Mouse (Mus musculus): ENCODE measurements around the gene Hfe. TPM values are rescaled to one million over a fixed set of nuclear protein-coding genes. Genes with fewer than 3 reads are reported as not detected.

Gene Hfe
- polyA plus RNA-seq, 1 experiment = 7.7 TPM

DNA sequence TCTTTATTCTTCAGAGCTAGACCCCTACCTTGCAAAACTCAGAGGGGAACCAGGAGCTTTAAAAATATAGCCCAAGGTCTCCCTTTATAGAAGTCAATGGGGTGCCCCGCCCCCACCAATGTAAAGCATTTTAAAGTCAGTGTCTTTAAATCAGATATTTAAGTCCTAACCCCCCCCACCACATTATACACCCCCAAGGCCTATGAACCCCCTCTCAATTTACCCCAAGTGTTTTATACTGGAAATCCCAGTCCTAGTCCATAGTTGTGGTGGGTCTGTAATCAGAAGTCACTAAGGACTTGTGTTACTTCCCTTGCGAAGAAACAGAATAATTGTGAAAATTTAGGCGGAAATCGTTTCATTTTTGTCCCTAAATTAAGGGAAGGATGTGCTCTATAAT lies 27.4 kb upstream of the Hfe start:
- no peaks in the 10 kb centered on the region for H3K27me3 ChIP-seq (ENCODE audit: control insufficient read depth, insufficient read depth, low read length)
- no peak overlapping the region for H3K4me3 ChIP-seq (ENCODE audit: low read depth, low read length)
- 25% methylated on average over 4 of the region's 4 CpGs for WGBS
- no peaks in the 10 kb centered on the region for H3K36me3 ChIP-seq (ENCODE audit: control insufficient read depth, insufficient read depth, low read length)
- H3K4me1 ChIP-seq (ENCODE audit: control insufficient read depth, insufficient read depth, insufficient read length, low read length) = no peaks in the 10 kb centered on the region
- TF ChIP-seq POLR2A (IDR thresholded peaks at IDR 0.05; ENCODE audit: low read depth, low read length) (no peak), CTCF (IDR thresholded peaks at IDR 0.05; ENCODE audit: extremely low read depth, insufficient read length, insufficient replicate concordance, low read depth, low read length) (no peak)
- H3K27ac ChIP-seq (ENCODE audit: insufficient read depth, low read depth, low read length) = peak overlapping the region; percentile 79

DNA sequence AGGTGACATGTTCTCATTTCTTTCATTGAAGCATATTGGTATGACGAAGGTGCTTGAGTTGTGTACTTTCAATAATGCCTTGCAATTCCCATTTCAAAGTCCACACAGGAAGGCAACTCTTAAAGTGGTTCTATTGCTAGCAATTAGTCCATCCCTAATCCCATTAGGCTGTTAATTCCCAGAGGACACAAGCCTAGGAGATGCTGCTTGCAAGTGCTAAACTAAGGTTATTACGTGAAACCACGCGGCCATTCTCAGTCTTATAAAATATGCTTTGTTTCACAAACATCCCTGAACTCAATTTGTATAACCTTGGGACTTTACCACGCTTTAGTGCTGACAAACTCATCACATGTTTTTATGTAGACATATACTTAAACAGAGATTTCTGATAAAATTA lies 26.4 kb upstream of the Hfe start:
- TF ChIP-seq CTCF (IDR thresholded peaks at IDR 0.05; ENCODE audit: extremely low read depth, insufficient read length, insufficient replicate concordance, low read depth, low read length) = no peak
- no peak for TF ChIP-seq POLR2A (IDR thresholded peaks at IDR 0.05; ENCODE audit: low read depth, low read length)
- WGBS = 88% methylated on average over 5 of the region's 5 CpGs
- H3K27me3 ChIP-seq (ENCODE audit: control insufficient read depth, insufficient read depth, low read length) = no peaks in the 10 kb centered on the region

DNA sequence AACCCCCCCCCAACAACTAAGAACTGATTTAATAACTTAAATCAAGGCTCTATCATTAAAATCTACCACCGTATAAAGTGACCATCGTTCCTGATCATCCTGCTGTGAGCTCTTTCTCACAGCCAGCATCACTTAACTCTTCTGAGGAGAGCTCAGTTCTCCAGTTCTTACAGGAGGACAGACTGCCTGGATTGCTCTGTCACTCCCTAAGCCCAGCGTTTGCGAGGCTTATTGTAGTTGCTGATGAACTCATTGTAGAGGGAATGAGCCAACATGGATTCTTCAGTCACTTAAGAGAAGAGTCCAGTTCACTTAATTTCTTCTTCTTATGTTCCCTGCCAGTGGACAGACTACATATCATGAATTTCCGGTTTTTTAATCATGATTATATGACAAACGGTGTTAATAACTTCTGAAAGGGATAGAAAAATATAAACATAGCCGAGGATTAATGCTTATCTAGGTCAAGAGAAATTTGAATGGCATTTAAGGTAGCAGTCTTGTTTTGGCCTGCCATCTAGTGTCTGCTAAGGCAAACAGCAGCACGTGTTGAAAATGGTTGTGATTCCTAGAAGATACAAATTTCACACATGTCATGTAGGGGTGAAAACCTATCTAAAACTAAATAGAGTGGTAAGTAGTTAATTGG lies 21.6 kb upstream of the Hfe start:
- no peak for TF ChIP-seq CTCF (IDR thresholded peaks at IDR 0.05; ENCODE audit: extremely low read depth, insufficient read length, insufficient replicate concordance, low read depth, low read length)
- no peak for TF ChIP-seq POLR2A (IDR thresholded peaks at IDR 0.05; ENCODE audit: low read depth, low read length)
- no peaks in the 10 kb centered on the region for H3K27me3 ChIP-seq (ENCODE audit: control insufficient read depth, insufficient read depth, low read length)
- no peak overlapping the region for H3K27ac ChIP-seq (ENCODE audit: insufficient read depth, low read depth, low read length)
- WGBS = 24% methylated on average over 8 of the region's 8 CpGs
- H3K36me3 ChIP-seq (ENCODE audit: control insufficient read depth, insufficient read depth, low read length) = no peaks in the 10 kb centered on the region
- peaks cover 4% of the 10 kb centered on the region; the same call in 1 of the 2 replicates for H3K4me1 ChIP-seq (ENCODE audit: control insufficient read depth, insufficient read depth, insufficient read length, low read length)
- no peak overlapping the region for H3K4me3 ChIP-seq (ENCODE audit: low read depth, low read length)

More for the DNA sequence above, 26.4 kb upstream of the Hfe start:
- Histone ChIP-seq H3K27ac (ENCODE audit: insufficient read depth, low read depth, low read length) (no peak overlapping the region), H3K4me1 (ENCODE audit: control insufficient read depth, insufficient read depth, insufficient read length, low read length) (no peaks in the 10 kb centered on the region), H3K36me3 (ENCODE audit: control insufficient read depth, insufficient read depth, low read length) (no peaks in the 10 kb centered on the region), H3K4me3 (ENCODE audit: low read depth, low read length) (no peak overlapping the region)

DNA sequence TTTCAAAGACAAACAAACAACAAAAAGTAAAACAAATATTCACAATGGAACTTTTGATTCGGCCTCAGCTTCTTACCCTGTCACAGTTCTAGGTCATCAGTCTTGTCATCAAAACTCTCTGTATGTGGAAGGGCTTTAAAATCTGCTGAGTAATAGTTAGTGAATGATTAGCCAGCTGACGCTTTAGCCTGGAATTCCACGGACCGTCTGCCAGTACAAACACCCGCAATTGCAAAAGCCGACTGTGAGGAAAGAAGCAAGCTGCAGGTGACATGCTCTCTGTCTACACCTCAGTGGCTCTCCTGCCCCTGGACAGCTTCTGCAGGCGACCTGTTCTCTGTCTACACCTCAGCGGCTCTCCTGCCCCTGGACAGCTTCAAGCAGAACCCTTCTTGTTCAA lies 19.8 kb upstream of the Hfe start:
- H3K27me3 ChIP-seq (ENCODE audit: control insufficient read depth, insufficient read depth, low read length) = no peaks in the 10 kb centered on the region
- H3K4me3 ChIP-seq (ENCODE audit: low read depth, low read length) = 0 out of 2 replicates have a peak overlapping the region, but pooled peaks have one; percentile 7
- 18% methylated on average over 8 of the region's 8 CpGs for WGBS
- TF ChIP-seq POLR2A (IDR thresholded peaks at IDR 0.05; ENCODE audit: low read depth, low read length) (no peak), CTCF (IDR thresholded peaks at IDR 0.05; ENCODE audit: extremely low read depth, insufficient read length, insufficient replicate concordance, low read depth, low read length) (no peak)
- H3K36me3 ChIP-seq (ENCODE audit: control insufficient read depth, insufficient read depth, low read length) = no peaks in the 10 kb centered on the region
- peaks cover 4% of the 10 kb centered on the region; the same call in 1 of the 2 replicates for H3K4me1 ChIP-seq (ENCODE audit: control insufficient read depth, insufficient read depth, insufficient read length, low read length)
- no peak overlapping the region for H3K27ac ChIP-seq (ENCODE audit: insufficient read depth, low read depth, low read length)

DNA sequence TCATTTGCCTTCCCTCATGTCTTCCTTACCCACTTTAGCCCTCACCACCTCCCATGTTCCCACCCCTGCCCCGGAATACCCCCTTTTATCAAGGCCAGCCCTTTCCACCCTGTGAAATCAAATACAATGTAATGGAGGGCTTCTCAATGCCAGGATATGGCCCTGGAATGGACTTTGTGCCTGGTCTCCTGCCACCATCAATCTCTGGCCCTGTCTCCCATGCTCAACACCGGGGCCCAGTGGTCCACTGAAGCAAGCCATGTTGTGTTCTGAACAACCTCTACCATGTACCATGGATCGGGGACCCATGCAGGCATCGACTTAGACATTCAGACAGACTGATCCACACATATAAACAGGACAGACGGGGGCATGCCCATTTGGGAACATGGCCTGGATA lies 19.1 kb upstream of the Hfe start:
- WGBS = 88% methylated on average over 5 of the region's 5 CpGs
- Histone ChIP-seq H3K4me3 (ENCODE audit: low read depth, low read length) (no peak overlapping the region), H3K4me1 (ENCODE audit: control insufficient read depth, insufficient read depth, insufficient read length, low read length) (peaks cover 4% of the 10 kb centered on the region; the same call in 1 of the 2 replicates), H3K27me3 (ENCODE audit: control insufficient read depth, insufficient read depth, low read length) (no peaks in the 10 kb centered on the region), H3K36me3 (ENCODE audit: control insufficient read depth, insufficient read depth, low read length) (no peaks in the 10 kb centered on the region), H3K27ac (ENCODE audit: insufficient read depth, low read depth, low read length) (no peak overlapping the region)
- TF ChIP-seq CTCF (IDR thresholded peaks at IDR 0.05; ENCODE audit: extremely low read depth, insufficient read length, insufficient replicate concordance, low read depth, low read length) = no peak
- no peak for TF ChIP-seq POLR2A (IDR thresholded peaks at IDR 0.05; ENCODE audit: low read depth, low read length)

DNA sequence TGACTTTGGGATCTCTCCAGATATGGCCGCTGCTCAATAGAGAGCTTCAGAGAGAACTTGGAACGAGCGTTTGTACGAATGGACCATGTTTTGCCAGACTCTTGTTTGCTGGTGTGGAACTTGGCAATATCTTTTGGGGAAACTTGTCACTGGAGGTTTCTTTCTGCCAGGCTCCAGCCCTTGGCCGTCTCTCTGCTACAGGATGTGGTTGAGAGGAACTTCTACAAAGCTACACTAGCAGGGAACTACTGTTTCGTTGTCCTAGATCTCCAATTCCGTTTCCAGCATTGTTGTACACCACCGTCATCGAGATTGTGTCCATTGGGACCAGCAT lies 18.5 kb upstream of the Hfe start:
- Histone ChIP-seq H3K27me3 (ENCODE audit: control insufficient read depth, insufficient read depth, low read length) (no peaks in the 10 kb centered on the region), H3K4me3 (ENCODE audit: low read depth, low read length) (no peak overlapping the region), H3K27ac (ENCODE audit: insufficient read depth, low read depth, low read length) (no peak overlapping the region), H3K36me3 (ENCODE audit: control insufficient read depth, insufficient read depth, low read length) (no peaks in the 10 kb centered on the region), H3K4me1 (ENCODE audit: control insufficient read depth, insufficient read depth, insufficient read length, low read length) (peaks cover 5% of the 10 kb centered on the region; the same call in 1 of the 2 replicates)
- 80% methylated on average over 9 of the region's 9 CpGs for WGBS
- no peak for TF ChIP-seq POLR2A (IDR thresholded peaks at IDR 0.05; ENCODE audit: low read depth, low read length)
- no peak for TF ChIP-seq CTCF (IDR thresholded peaks at IDR 0.05; ENCODE audit: extremely low read depth, insufficient read length, insufficient replicate concordance, low read depth, low read length)

DNA sequence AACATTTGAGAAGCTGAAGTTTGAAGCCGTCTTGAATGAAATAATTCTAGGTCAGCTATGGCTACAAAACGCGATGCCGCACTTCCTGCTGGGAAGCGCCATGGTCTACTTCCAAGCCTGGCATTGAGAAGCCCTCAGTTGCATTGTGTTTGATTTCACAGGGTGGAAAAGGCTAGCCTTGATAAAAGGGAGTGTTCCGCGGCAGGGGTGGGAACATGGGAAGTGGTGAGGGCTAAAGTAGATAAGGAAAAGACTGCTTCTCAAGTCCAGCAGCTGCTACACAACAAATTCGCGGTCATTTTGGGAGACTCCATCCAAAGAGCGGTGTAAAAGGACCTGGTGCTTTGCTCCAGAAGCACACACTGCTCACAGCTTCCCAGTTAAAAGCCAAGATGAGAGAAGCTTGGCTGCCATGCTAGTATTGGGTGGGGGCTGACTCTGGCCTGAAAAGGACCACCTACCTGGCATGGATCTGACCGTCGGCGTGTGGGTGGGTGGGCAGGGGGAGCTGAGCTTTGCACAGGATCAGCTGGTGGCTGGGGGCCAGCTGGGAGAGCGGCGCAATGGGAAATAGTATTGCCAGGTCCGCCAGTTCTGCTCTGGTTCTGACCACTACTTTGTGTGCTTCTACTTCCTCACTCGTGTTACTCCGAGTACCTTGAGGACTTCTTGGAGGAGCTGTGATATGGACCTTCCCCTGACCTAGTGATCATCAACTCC lies 18.0 kb upstream of the Hfe start:
- no peak for TF ChIP-seq POLR2A (IDR thresholded peaks at IDR 0.05; ENCODE audit: low read depth, low read length)
- no peak for TF ChIP-seq CTCF (IDR thresholded peaks at IDR 0.05; ENCODE audit: extremely low read depth, insufficient read length, insufficient replicate concordance, low read depth, low read length)
- Histone ChIP-seq H3K27ac (ENCODE audit: insufficient read depth, low read depth, low read length) (peak overlapping the region; percentile 0; the same call in 1 of the 2 replicates), H3K4me1 (ENCODE audit: control insufficient read depth, insufficient read depth, insufficient read length, low read length) (peaks cover 10% of the 10 kb centered on the region; the same call in 1 of the 2 replicates), H3K36me3 (ENCODE audit: control insufficient read depth, insufficient read depth, low read length) (no peaks in the 10 kb centered on the region), H3K27me3 (ENCODE audit: control insufficient read depth, insufficient read depth, low read length) (no peaks in the 10 kb centered on the region), H3K4me3 (ENCODE audit: low read depth, low read length) (no peak overlapping the region)
- 87% methylated on average over 18 of the region's 18 CpGs for WGBS

Data from small intestine, adult 2 months (tissue).